Mouse (Mus musculus) hindbrain, embryonic 15.5 days (tissue): Measurements from ENCODE around the gene Unc13a. TPM values are rescaled to one million over a fixed set of nuclear protein-coding genes. Genes with fewer than 3 reads are reported as not detected.
"Not testable (repeated sequence)": the region's sequence is repeated elsewhere in the genome, so short reads cannot be mapped to it uniquely, and the experiment has no call there.

Source experiments
- ATAC-seq: fragments of 200-750 bp; cut with Nextera tagmentation; 2 replicates; pipeline ENCODE4 v1.8.0; 2017; ENCODE audit warnings: low read depth, moderate number of reproducible peaks, moderate TSS enrichment; ENCODE audit not compliant: low FRiP score
- H3K27ac ChIP-seq: fragments of 300-500 bp; sonication (generic); replicated peaks from 2 replicates; pipeline ENCODE4 v1.5.1; 2015; ENCODE audit warnings: mild to moderate bottlenecking, inconsistent platforms
- H3K27me3 ChIP-seq: fragments of 300-500 bp; sonication (generic); 2 replicates; pipeline ENCODE4 v1.6.1; 2015; ENCODE audit warnings: control low read depth, inconsistent platforms
- H3K36me3 ChIP-seq: fragments of 300-500 bp; sonication (generic); 2 replicates; pipeline ENCODE4 v1.6.1; 2015; ENCODE audit warnings: control low read depth, inconsistent platforms
- H3K4me1 ChIP-seq: fragments of 300-500 bp; sonication (generic); replicated peaks from 2 replicates; pipeline ENCODE4 v1.6.1; 2015; ENCODE audit warnings: control low read depth, inconsistent platforms
- H3K4me2 ChIP-seq: fragments of 300-500 bp; sonication (generic); 2 replicates; pipeline ENCODE4 v1.6.1; 2015; ENCODE audit warnings: moderate library complexity, mild to moderate bottlenecking, inconsistent platforms
- H3K4me3 ChIP-seq: fragments of 300-500 bp; sonication (generic); 2 replicates; pipeline ENCODE4 v1.5.1; 2015; ENCODE audit warnings: mild to moderate bottlenecking, inconsistent platforms
- H3K9ac ChIP-seq: fragments of 300-500 bp; sonication (generic); 2 replicates; pipeline ENCODE4 v1.6.1; 2015; ENCODE audit warnings: inconsistent platforms
- H3K9me3 ChIP-seq: fragments of 300-500 bp; sonication (generic); 2 replicates; pipeline ENCODE4 v1.6.1; 2016; ENCODE audit warnings: control low read depth, inconsistent platforms
- WGBS: fragments of 180-500 bp; shearing (Covaris S2); methylation state at CpG from one replicate; pipeline ENCODE4 v1.1.7; 2015; 5-methylcytosine and 5-hydroxymethylcytosine counted together
- polyA plus RNA-seq: library from polyadenylated mRNA; unstranded; fragments of >200 nt; fragmentation: Nextera tagmentation; extraction: Ambion mirVana; gene quantifications from 2 replicates; pipeline ENCODE4 v1.2.1, GENCODE M21; 2015

Gene Unc13a
- 20.8 and 24.7 TPM in 2 replicates for polyA plus RNA-seq

GRCm38 (mm10) chr8:71671549-71671965 is at the start of gene Unc13a:
Unc13a (minus strand) TSS chr8:71671757.
- Histone ChIP-seq H3K9me3 (no peaks in the 10 kb centered on the region), H3K27ac (peak within 1 kb of the TSS; percentile 95), H3K4me2 (peak within 1 kb of the TSS; percentile 73), H3K4me1 (peaks cover 49% of the 10 kb centered on the region), H3K9ac (peak within 1 kb of the TSS; percentile 75), H3K4me3 (peak within 1 kb of the TSS; percentile 65), H3K27me3 (no peaks in the 10 kb centered on the region), H3K36me3 (no peaks in the 10 kb centered on the region)
- WGBS = 1% methylated on average over 41 of the region's 42 CpGs
- peak; percentile 65 for ATAC-seq

GRCm38 (mm10) chr8:71719928-71720457 is 48.4 kb upstream of the Unc13a start:
- Histone ChIP-seq H3K36me3 (peaks cover 16% of the 10 kb centered on the region), H3K9me3 (no peaks in the 10 kb centered on the region), H3K9ac (peak overlapping the region; percentile 25; the same call in 1 of the 2 replicates), H3K4me1 (peaks cover 67% of the 10 kb centered on the region), H3K27ac (peak overlapping the region; percentile 81), H3K4me2 (peak overlapping the region; percentile 43), H3K27me3 (no peaks in the 10 kb centered on the region), H3K4me3 (0 out of 2 replicates have a peak overlapping the region, but pooled peaks have one; percentile 6)
- ATAC-seq = peak; percentile 73
- 18% methylated on average over 7 of the region's 7 CpGs for WGBS

DNA sequence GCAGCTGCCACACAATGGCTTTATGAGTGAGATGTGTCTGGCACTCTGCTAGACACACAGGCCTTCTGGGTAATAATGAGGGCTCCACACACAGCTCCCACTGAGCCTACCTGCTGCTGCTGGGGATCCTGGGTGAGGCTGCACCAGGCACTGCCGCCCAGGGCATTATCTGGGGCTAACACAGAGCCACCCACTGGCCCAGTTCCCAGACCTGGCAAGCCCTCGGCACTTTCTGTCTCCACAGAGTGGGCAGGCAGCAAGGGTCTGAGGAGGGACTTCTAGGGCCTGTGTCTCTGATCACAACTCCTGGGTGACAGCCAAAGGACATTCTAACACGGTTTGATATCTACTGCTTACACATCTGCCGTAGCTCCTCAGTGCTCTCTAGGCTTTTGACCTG is 47.7 kb upstream of the Unc13a start:
- H3K4me1 ChIP-seq = peaks cover 59% of the 10 kb centered on the region
- WGBS = 28% methylated on average over 4 of the region's 4 CpGs
- no peak overlapping the region for H3K9ac ChIP-seq
- no peak overlapping the region for H3K4me3 ChIP-seq
- H3K36me3 ChIP-seq = peaks cover 22% of the 10 kb centered on the region
- H3K27ac ChIP-seq = peak overlapping the region; percentile 81
- ATAC-seq = peak; percentile 25; the same call in 1 of the 2 replicates
- no peaks in the 10 kb centered on the region for H3K9me3 ChIP-seq
- 0 out of 2 replicates have a peak overlapping the region, but pooled peaks have one; percentile 43 for H3K4me2 ChIP-seq
- no peaks in the 10 kb centered on the region for H3K27me3 ChIP-seq

DNA sequence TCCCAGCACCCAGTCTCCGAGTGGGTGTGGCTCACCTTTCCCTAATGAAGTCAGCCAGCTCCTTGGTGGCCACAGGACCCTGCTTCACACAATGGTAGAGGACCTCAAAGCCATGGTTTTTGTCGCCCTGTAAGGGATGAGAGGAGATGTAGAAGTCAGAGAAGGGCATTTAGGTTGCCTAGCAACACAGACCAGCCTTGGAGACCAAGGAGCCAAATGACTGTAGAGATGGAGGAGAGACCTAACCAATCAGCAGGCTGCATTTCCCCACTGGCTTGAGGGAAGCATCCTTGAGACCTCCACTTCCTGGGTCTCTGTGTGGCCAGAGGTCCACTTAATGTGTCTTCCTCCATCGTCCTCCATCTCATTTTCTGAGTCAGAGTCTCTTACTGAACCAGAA is 46.7 kb upstream of the Unc13a start:
- peak overlapping the region; percentile 81; the same call in 1 of the 2 replicates for H3K27ac ChIP-seq
- no peak for ATAC-seq

GRCm38 (mm10) chr8:71717096-71717495 is 45.5 kb upstream of the Unc13a start:
- WGBS = 84% methylated on average over 12 of the region's 12 CpGs
- Histone ChIP-seq H3K4me1 (peaks cover 42% of the 10 kb centered on the region), H3K4me2 (no peak overlapping the region), H3K9ac (no peak overlapping the region), H3K27ac (no peak overlapping the region), H3K9me3 (no peaks in the 10 kb centered on the region), H3K4me3 (no peak overlapping the region), H3K27me3 (no peaks in the 10 kb centered on the region), H3K36me3 (peaks cover 22% of the 10 kb centered on the region)
- ATAC-seq = no peak

More for the DNA sequence above, 46.7 kb upstream of the Unc13a start:
- no peak overlapping the region for H3K4me2 ChIP-seq
- H3K9me3 ChIP-seq = no peaks in the 10 kb centered on the region
- H3K27me3 ChIP-seq = no peaks in the 10 kb centered on the region
- WGBS = 31% methylated on average over 3 of the region's 3 CpGs
- H3K9ac ChIP-seq = no peak overlapping the region
- peaks cover 53% of the 10 kb centered on the region for H3K4me1 ChIP-seq
- H3K4me3 ChIP-seq = no peak overlapping the region
- H3K36me3 ChIP-seq = peaks cover 22% of the 10 kb centered on the region

GRCm38 (mm10) chr8:71716561-71717053 is 45.0 kb upstream of the Unc13a start:
- WGBS = 85% methylated on average over 13 of the region's 13 CpGs

GRCm38 (mm10) chr8:71715531-71715930 is 44.0 kb upstream of the Unc13a start:
- peaks cover 26% of the 10 kb centered on the region for H3K4me1 ChIP-seq
- no peak overlapping the region for H3K9ac ChIP-seq
- H3K36me3 ChIP-seq = peaks cover 30% of the 10 kb centered on the region
- H3K4me2 ChIP-seq = no peak overlapping the region
- ATAC-seq = no peak
- no peaks in the 10 kb centered on the region for H3K9me3 ChIP-seq
- H3K4me3 ChIP-seq = no peak overlapping the region
- no peak overlapping the region for H3K27ac ChIP-seq
- 58% methylated on average over 8 of the region's 8 CpGs for WGBS
- no peaks in the 10 kb centered on the region for H3K27me3 ChIP-seq

More at GRCm38 (mm10) chr8:71716561-71717053, 45.0 kb upstream of the Unc13a start:
- H3K4me1 ChIP-seq = peaks cover 37% of the 10 kb centered on the region
- no peaks in the 10 kb centered on the region for H3K9me3 ChIP-seq
- H3K4me2 ChIP-seq = no peak overlapping the region
- no peaks in the 10 kb centered on the region for H3K27me3 ChIP-seq
- peaks cover 22% of the 10 kb centered on the region for H3K36me3 ChIP-seq
- H3K4me3 ChIP-seq = no peak overlapping the region
- H3K27ac ChIP-seq = no peak overlapping the region
- no peak for ATAC-seq
- H3K9ac ChIP-seq = no peak overlapping the region

DNA sequence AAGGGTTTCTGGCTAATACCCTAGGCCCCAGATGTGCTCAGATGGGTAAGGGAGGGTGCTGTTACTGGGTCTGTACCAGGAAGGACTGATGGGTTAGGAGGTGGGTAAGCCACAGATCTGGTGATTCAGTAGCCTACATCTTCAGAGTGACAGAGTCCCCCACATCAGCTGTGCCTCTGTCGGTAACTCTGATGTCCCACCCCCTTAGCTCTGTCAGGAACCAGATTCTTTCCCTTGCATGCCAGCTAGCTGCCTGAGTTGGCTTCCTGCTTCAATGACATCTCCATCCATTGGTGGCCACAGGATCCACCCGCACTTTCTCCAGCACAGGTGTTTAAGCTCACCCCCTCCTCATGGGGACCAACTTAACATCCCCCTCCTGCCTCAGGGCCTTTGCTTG is 40.0 kb upstream of the Unc13a start:
- H3K4me1 ChIP-seq = peaks cover 9% of the 10 kb centered on the region
- 91% methylated on average over 2 of the region's 2 CpGs for WGBS
- no peaks in the 10 kb centered on the region for H3K9me3 ChIP-seq
- H3K4me3 ChIP-seq = no peak overlapping the region
- H3K27ac ChIP-seq = no peak overlapping the region
- no peaks in the 10 kb centered on the region for H3K27me3 ChIP-seq
- no peak overlapping the region for H3K9ac ChIP-seq
- H3K4me2 ChIP-seq = no peak overlapping the region
- ATAC-seq = no peak
- peaks cover 26% of the 10 kb centered on the region for H3K36me3 ChIP-seq

GRCm38 (mm10) chr8:71709800-71710446 is 38.4 kb upstream of the Unc13a start:
- Histone ChIP-seq H3K36me3 (peaks cover 15% of the 10 kb centered on the region), H3K27ac (no peak overlapping the region), H3K4me3 (0 out of 2 replicates have a peak overlapping the region, but pooled peaks have one; percentile 14), H3K4me2 (peak overlapping the region; percentile 51), H3K9me3 (no peaks in the 10 kb centered on the region), H3K4me1 (peaks cover 9% of the 10 kb centered on the region), H3K27me3 (peaks cover 5% of the 10 kb centered on the region; the same call in 1 of the 2 replicates), H3K9ac (no peak overlapping the region)
- ATAC-seq = peak; percentile 61
- 22% methylated on average over 25 of the region's 25 CpGs for WGBS

GRCm38 (mm10) chr8:71709134-71709799 is 37.7 kb upstream of the Unc13a start:
- Histone ChIP-seq H3K27ac (no peak overlapping the region), H3K9ac (no peak overlapping the region), H3K4me3 (no peak overlapping the region), H3K4me1 (peaks cover 9% of the 10 kb centered on the region), H3K9me3 (no peaks in the 10 kb centered on the region), H3K27me3 (peaks cover 6% of the 10 kb centered on the region; the same call in 1 of the 2 replicates), H3K4me2 (peak overlapping the region; percentile 51), H3K36me3 (peaks cover 10% of the 10 kb centered on the region)
- peak; percentile 23 for ATAC-seq
- WGBS = 39% methylated on average over 25 of the region's 25 CpGs

GRCm38 (mm10) chr8:71707874-71708273 is 36.3 kb upstream of the Unc13a start:
- H3K4me3 ChIP-seq = no peak overlapping the region
- ATAC-seq = no peak
- peaks cover 10% of the 10 kb centered on the region for H3K36me3 ChIP-seq
- peaks cover 9% of the 10 kb centered on the region for H3K4me1 ChIP-seq
- H3K27me3 ChIP-seq = peaks cover 19% of the 10 kb centered on the region
- H3K9ac ChIP-seq = no peak overlapping the region
- no peaks in the 10 kb centered on the region for H3K9me3 ChIP-seq
- no peak overlapping the region for H3K27ac ChIP-seq
- no peak overlapping the region for H3K4me2 ChIP-seq
- WGBS = 42% methylated on average over 8 of the region's 8 CpGs

- not testable (repeated sequence) for H3K4me3 ChIP-seq, H3K27ac ChIP-seq, H3K4me2 ChIP-seq, H3K9me3 ChIP-seq, H3K36me3 ChIP-seq, H3K9ac ChIP-seq, ATAC-seq, H3K4me1 ChIP-seq
- H3K27me3 ChIP-seq = peaks cover 55% of the 10 kb centered on the region
Observed at GRCm38 (mm10) chr8:71703400-71703799, 31.8 kb upstream of the Unc13a start.
